Mouse (Mus musculus): ENCODE data around the gene Lpcat2b.

DNA sequence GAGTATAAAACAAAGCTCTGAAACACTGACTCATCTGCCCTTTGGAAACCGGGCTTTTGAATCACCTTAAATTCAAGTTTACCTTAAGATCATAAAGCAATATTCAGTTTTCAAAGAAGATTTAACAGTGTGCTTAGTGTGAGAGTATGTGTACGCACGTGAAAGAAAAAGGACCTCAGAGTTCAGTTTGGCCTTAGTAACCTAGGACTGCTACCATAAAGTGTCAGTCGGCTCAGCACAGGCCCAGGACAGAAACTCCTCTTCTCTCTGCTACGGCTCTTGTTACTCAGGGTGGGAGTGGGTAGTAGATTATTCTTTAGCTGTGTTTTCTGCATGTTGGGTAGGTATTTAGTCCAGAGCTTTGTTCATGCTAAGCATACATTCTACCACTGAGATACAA is 18.3 kb downstream of the Lpcat2b start:
- TF ChIP-seq CTCF (IDR thresholded peaks at IDR 0.05; ENCODE audit: extremely low read depth, insufficient read length, insufficient replicate concordance, low read depth, low read length) (no peak), POLR2A (IDR thresholded peaks at IDR 0.05; ENCODE audit: low read depth, low read length) (no peak)
